Mouse (Mus musculus) lung, postnatal 36 days (tissue): ENCODE measurements around the gene Gm572.

ENCODE experiments used
- DNase-seq: peaks from one replicate; pipeline ENCODE4 v3.0.0; 2022; ENCODE audit warnings: mixed read lengths

Gm572 gene

GRCm38 (mm10) chr4:148625756-148626622 lies 17.1 kb upstream of the Gm572 start:
- peak; percentile 47 for DNase-seq

DNA sequence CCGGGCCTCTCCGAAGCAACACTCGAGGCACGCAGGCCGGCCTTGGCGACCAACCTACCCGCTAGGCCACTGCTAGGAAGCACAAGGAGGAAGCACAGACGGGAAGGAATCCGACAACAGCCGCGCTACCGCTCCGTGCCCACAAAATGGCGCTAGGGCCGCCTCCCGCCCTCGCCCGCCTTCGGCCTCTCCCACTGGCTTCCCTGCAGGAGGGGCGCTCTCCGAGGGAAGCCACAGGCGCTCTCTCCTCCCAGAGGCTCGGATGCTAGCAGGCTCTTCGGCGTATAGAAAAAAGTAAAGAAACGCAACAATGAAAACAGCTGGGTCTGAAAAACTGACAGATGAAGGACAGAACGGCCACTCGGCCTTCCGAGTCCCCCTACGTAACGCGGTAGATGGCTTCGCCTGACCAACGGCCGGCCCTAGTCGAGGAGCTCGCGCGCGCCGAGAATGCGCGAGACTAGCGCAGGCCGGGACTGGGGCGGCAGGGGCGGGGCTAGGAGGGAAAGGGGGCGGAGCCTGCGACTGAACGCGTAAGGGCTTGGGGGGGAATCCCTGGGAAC lies 16.4 kb upstream of the Gm572 start, which contains the start of gene Tardbp:
Tardbp (minus strand) TSS at position 397 of the 563 bp plus-strand sequence.
- DNase-seq, result peak; percentile 97

DNA sequence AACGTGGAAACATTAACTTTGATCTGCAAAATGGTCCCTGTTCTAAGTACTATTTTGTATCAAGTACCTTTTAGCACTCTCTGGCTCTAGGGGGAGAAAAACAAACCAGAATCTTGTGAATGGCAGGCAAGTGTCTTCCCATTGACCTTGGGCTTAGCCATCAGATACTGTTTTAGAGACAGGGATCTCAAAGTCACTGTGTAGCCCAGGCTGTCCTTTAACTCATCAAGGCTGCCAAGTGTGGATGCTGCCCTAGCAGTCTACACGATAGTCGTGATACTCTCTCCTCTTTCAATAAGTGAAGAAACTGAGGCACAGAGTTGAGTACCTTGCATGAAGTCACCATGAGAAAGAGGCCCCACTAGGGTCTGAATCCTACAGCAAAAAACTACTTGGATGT lies 15.9 kb upstream of the Gm572 start:
- DNase-seq, result no peak

GRCm38 (mm10) chr4:148632013-148632692 lies 11.0 kb upstream of the Gm572 start:
- peak; percentile 62 for DNase-seq

DNA sequence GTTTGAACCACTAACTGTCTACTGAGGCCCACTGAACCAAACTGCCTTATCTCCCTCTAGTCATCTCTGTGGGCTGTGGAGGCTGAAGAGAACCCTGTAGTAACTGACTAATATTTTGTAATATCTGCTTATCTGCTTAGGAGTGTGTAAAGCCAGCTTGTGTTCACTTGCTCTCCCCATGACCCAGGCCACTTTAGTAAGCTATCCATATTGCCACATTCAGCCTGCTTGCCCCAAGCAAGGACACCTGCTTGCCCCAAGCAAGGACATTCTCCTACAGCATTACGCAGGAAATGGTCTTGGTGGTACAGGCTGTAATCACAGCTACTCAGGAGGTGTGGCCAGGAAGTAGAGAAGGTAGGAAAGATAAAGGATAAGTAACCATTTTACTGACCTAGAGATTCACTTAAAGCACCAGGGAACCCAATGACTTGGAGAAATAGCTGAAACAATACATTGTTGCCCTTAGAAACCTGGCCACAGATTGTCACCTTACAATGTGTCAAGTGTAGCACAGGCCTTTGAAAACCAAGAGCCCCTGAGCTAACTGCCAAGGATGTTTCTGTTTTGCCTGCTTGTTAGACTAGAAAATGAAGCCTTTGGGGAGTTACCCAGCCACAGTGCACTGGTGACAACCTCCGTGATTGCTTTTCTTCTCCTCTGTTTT lies 9.6 kb upstream of the Gm572 start:
- no peak for DNase-seq

DNA sequence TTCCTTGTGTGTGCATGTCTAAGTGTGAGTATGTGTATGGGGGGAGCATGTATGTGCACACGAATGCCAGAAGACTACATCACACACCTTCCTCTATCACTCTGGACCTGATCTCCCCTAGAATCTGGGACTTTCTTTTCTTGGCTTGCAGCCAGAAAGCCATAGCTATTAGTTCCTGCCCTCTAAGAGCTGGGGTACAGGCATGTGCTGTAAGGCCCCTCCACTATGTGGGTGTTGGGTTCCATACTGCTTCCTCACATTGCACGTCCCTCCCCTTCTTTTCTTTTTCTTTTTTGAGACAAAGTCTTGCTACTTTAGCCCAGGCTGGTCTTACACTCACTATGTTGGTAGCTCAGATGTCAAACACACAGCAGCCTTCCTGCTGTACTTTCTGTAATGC lies 7.8 kb upstream of the Gm572 start:
- DNase-seq, result no peak

DNA sequence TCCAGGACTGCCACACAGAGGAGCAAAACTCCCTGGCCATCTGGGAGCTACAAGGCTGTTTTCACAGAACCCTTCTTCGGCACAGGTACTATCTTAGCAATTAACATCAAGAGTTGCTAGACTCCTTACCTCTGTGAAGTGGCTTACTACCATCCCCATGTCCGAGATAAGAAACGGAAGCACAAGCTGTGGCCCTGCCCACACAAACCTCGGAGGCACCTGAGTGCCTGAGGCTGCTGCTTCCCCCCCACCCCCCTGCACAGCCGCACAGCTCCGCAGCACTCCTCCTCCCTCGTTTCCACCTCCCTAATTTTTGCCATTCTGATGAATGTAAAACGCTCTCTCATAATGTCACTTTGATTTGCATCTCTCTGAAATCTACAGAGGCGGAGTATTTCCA lies 4.8 kb upstream of the Gm572 start:
- no peak for DNase-seq

GRCm38 (mm10) chr4:148639455-148639854 lies 3.7 kb upstream of the Gm572 start:
- no peak for DNase-seq

DNA sequence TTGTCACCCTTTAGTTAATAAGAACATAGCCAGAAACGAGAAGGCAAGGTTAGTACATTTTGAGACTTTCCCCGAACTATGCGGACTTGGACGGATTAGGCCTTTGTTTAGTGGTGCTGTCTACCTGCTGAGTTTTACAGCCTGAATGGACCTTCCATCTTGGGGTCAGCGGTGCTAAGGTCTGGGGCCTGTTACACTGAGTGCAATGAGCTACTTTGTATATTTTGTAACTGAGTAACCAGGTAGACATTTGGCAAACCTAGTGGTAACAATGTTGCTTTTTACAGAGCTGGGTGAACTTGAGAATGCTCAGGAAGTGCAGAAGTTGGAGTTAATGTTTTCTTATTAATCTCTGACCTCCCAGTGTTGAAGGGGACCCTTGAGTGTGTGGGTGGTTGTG lies 2.0 kb upstream of the Gm572 start:
- no peak for DNase-seq

- DNase-seq, result peak; percentile 78
Observed at GRCm38 (mm10) chr4:148644157-148644511, 1.0 kb downstream of the Gm572 start.

GRCm38 (mm10) chr4:148644926-148645325 lies 1.8 kb downstream of the Gm572 start:
- no peak for DNase-seq

GRCm38 (mm10) chr4:148646616-148647015 lies 3.5 kb downstream of the Gm572 start:
- no peak for DNase-seq

GRCm38 (mm10) chr4:148649309-148649708 lies 6.2 kb downstream of the Gm572 start:
- DNase-seq, result peak; percentile 24

DNA sequence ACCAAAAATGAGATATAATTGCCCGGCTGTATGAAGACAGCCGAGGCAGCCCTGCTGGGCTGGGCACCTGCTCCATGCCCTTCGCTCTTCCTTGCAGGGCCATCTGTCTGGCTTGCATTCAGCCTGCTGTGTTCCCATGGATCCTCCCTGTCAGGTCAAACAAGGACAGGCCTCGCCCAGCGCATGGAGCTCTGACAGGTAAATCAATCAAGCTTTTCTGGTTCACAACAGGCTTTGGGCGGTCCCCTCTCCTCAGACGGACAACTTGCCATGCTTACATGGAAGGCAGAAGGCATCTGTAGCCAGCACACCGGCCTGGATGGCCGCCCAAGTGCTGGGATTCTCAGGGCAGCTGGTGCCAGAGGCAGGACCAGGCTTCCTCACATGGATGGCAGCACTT lies 7.9 kb downstream of the Gm572 start:
- no peak for DNase-seq

GRCm38 (mm10) chr4:148654701-148655398 lies 11.7 kb downstream of the Gm572 start:
- peak; percentile 72 for DNase-seq

DNA sequence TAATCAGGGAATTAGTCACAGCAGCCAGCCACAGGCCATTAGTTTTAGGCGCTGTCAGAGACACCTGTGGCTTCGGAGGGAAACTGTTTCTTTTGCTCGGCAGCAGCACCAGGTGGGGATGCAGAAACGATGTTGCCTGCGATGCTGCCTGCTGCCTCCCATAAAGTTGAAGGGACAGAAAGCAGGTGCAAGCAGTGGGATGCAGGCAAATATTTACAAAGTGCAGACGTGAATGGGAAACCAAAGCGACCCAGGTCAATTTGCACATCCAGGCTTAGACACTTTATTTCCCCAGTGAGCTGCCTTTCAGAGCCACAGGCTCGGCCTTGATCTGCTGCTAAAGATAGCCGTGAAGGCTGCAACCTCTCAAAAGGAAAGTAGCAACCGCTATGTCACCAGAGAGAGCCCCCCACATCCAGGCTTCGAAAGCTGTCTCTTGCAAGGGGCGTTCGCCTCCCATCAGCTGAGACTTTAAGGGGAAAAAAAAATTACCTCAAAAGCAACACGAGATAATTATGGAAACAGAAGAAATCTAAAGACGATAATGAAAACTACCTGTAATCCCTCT lies 13.7 kb downstream of the Gm572 start:
- no peak for DNase-seq

DNA sequence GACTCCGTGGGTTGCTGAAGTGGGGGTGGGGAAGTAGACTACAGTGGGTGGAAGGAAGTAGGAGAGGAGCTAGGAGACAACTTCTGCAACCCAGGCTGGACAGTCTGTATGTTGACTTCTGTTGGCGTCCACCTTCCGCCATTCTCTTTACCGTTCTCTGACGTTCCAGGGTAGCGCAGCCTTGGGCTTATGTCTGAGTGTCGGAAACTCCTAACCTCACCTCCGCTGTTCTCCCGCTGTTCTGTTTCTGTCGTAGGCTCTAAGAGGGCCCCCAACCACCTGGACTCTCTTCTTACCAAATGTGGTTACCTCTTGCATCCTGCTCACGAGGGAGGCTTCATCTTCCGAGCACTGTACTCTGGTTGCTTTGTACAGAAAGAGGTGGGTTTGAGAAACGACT lies 14.7 kb downstream of the Gm572 start:
- no peak for DNase-seq

DNA sequence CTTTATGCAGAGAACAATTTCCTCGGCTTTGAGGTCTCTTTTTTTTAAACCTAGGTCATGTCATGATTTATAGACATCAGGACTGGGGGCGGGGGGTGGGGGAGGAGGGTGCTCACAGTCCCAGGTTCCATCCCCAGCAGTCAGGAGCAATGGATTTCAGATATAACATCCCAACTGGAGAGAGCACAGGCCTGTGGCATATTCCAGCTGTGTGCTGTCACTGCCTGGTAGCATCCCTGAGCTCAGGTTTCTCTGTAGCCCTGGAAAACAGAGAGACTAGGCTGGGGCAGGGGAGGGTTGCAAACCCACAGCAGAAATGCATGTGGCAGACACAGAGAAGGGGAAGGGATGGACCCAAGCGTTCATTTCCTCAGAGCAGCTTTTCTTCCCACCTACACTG lies 17.1 kb downstream of the Gm572 start:
- no peak for DNase-seq

GRCm38 (mm10) chr4:148662168-148662965 lies 19.2 kb downstream of the Gm572 start:
- peak; percentile 91 for DNase-seq

- no peak for DNase-seq
Observed at GRCm38 (mm10) chr4:148663326-148663725, 20.2 kb downstream of the Gm572 start.

- no peak for DNase-seq
Observed at GRCm38 (mm10) chr4:148664021-148664420, 20.9 kb downstream of the Gm572 start.
